Mouse (Mus musculus) inflammation-experienced regulatory T-cells, adult 6 months (primary cell): ENCODE results near the gene Mrpl42. TPM values are rescaled to one million over a fixed set of nuclear protein-coding genes. Genes with fewer than 3 reads are reported as not detected.

Experiments
- ATAC-seq: one replicate; pipeline ENCODE4 v1.8.0; 2017
- polyA plus RNA-seq, 3 experiments: library from polyadenylated mRNA; unstranded; fragments of 100-300 nt; shearing (Covaris generic); gene quantifications; one replicate each; pipeline ENCODE4 v1.2.1; 2017

Mrpl42 gene
- polyA plus RNA-seq, 3 experiments from 2014 or later: 164 to 240 (median 184) TPM

- ATAC-seq: peak; percentile 84
Observed at GRCm38 (mm10) chr10:95514656-95515292, 13.0 kb upstream of the Mrpl42 start, which contains the start of gene Ube2n. Gene Ube2n (plus strand): TSS chr10:95515145.

GRCm38 (mm10) chr10:95513768-95514556 lies 12.2 kb upstream of the Mrpl42 start:
- ATAC-seq: no peak

GRCm38 (mm10) chr10:95512635-95513034 lies 10.9 kb upstream of the Mrpl42 start:
- ATAC-seq: no peak

GRCm38 (mm10) chr10:95509263-95509662 lies 7.5 kb upstream of the Mrpl42 start:
- ATAC-seq: no peak

- peak; percentile 72 for ATAC-seq
Observed at GRCm38 (mm10) chr10:95508793-95509192, 7.1 kb upstream of the Mrpl42 start.

- no peak for ATAC-seq
Observed at GRCm38 (mm10) chr10:95508126-95508525, 6.4 kb upstream of the Mrpl42 start.

- no peak for ATAC-seq
Observed at GRCm38 (mm10) chr10:95504341-95504740, 2.6 kb upstream of the Mrpl42 start.

GRCm38 (mm10) chr10:95503443-95504235 lies 1.9 kb upstream of the Mrpl42 start:
- no peak for ATAC-seq

- ATAC-seq: no peak
Observed at GRCm38 (mm10) chr10:95501033-95501432, 707 bp downstream of the Mrpl42 start.

- ATAC-seq: no peak
Observed at GRCm38 (mm10) chr10:95494268-95494667, 7.5 kb downstream of the Mrpl42 start.

- ATAC-seq: no peak
Observed at GRCm38 (mm10) chr10:95489653-95490052, 12.1 kb downstream of the Mrpl42 start.

- no peak for ATAC-seq
Observed at GRCm38 (mm10) chr10:95477516-95477915, 24.2 kb downstream of the Mrpl42 start.

- peak; percentile 99 for ATAC-seq
Observed at GRCm38 (mm10) chr10:95475923-95476322, 25.8 kb downstream of the Mrpl42 start.

- no peak for ATAC-seq
Observed at GRCm38 (mm10) chr10:95471889-95472547, 29.7 kb downstream of the Mrpl42 start.

GRCm38 (mm10) chr10:95471186-95471585 lies 30.6 kb downstream of the Mrpl42 start:
- ATAC-seq: no peak

GRCm38 (mm10) chr10:95468894-95469293 lies 32.8 kb downstream of the Mrpl42 start:
- ATAC-seq: no peak

- no peak for ATAC-seq
Observed at GRCm38 (mm10) chr10:95465485-95465896, 36.2 kb downstream of the Mrpl42 start.

- no peak for ATAC-seq
Observed at GRCm38 (mm10) chr10:95464527-95464926, 37.2 kb downstream of the Mrpl42 start.

GRCm38 (mm10) chr10:95462231-95462630 lies 39.5 kb downstream of the Mrpl42 start:
- ATAC-seq: no peak

- ATAC-seq: no peak
Observed at GRCm38 (mm10) chr10:95461053-95461553, 40.6 kb downstream of the Mrpl42 start.

GRCm38 (mm10) chr10:95458050-95458806 lies 43.5 kb downstream of the Mrpl42 start:
- no peak for ATAC-seq
